16 mouse cellular contexts compared by ENCODE assay signal in the genomic region with DNA sequence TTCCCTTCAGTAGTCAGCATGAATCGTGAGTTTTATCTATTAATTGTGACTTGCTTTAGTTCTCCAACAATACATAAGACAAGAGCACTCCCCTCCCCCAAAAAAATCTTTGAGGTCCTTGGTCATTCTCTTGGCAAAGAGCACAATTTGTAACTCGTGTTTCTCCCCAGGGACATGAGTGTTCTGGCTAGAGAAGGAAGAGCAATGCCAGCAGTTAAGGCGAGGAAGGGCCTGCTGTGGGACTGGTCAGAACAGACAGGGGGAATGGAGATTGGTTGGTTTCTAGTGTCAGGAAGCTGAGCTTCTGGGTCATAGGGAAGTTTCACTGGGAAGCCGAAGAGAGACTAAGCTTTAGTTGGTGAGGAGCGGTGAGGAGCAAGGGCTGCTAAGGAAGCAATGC.
DNase-seq lines count a peak whose midpoint lies in the region; ATAC-seq and TF ChIP-seq lines count a peak whose summit lies in the region.
"Had no signal": no experiment of that assay in that cellular context is flagged by ENCODE, and none has a peak within 500 bp of the region (broad histone marks: within the 10 kb centered on the region; RNA-seq: fewer than 3 reads in every experiment).

No protein-coding gene starts in this region.

- H3K4me1 ChIP-seq in heart, embryonic 10.5 days, result 0 out of 2 replicates have a peak, but pooled peaks cover 3% of the 10 kb centered on the region
- no peaks in the 10 kb centered on the region for H3K4me1 ChIP-seq in heart, embryonic 12.5 days (replicated peaks)
- no peaks in the 10 kb centered on the region for H3K4me1 ChIP-seq in liver, postnatal 0 days (ENCODE audit: insufficient read depth)
- H3K4me1 ChIP-seq in liver, embryonic 11.5 days (replicated peaks; ENCODE audit: control insufficient read depth, insufficient read depth, low read length), result no peaks in the 10 kb centered on the region
- peaks cover 19% of the 10 kb centered on the region for H3K4me1 ChIP-seq in limb, embryonic 10.5 days
- H3K4me1 ChIP-seq: heart, embryonic 15.5 days; neural tube, embryonic 12.5 days had no signal

- ATAC-seq in heart, embryonic 12.5 days (ENCODE audit: insufficient number of reproducible peaks, low FRiP score), result no peak
- ATAC-seq in liver, postnatal 0 days, result no peak
- ATAC-seq in liver, embryonic 11.5 days (replicated peaks; ENCODE audit: low FRiP score), result no peak
- ATAC-seq: forebrain, postnatal 0 days; intestine, embryonic 16.5 days had no signal

- DNase-seq in heart, embryonic 10.5 days (ENCODE audit: low spot score), result peak; percentile 41
- DNase-seq in liver, postnatal 0 days, result peak; percentile 7
- no peak for DNase-seq in liver, embryonic 11.5 days (ENCODE audit: low spot score)
- DNase-seq in 3T3-L1 (ENCODE audit: low read depth, low spot score), result peak; percentile 83
- no peak for DNase-seq in limb, embryonic 10.5 days (ENCODE audit: low spot score)
- DNase-seq in cerebellum, adult 11-12 months, result no peak
- DNase-seq: cerebellum, postnatal 25 days; forebrain, postnatal 0 days; liver; right cerebral cortex, postnatal 14 days; thymus, postnatal 4 days had no signal

- no peak overlapping the region for H3K9ac ChIP-seq in heart, embryonic 12.5 days
- no peak overlapping the region for H3K9ac ChIP-seq in liver, postnatal 0 days (replicated peaks)
- H3K9ac ChIP-seq in liver, embryonic 11.5 days (ENCODE audit: low read depth, low read length), result no peak overlapping the region
- H3K9ac ChIP-seq: forebrain, postnatal 0 days; heart, embryonic 15.5 days; hindbrain, embryonic 14.5 days; neural tube, embryonic 12.5 days had no signal

- H3K27ac ChIP-seq in heart, embryonic 10.5 days, result peak overlapping the region; percentile 6; the same call in 1 of the 2 replicates
- no peak overlapping the region for H3K27ac ChIP-seq in heart, embryonic 12.5 days (ENCODE audit: poor library complexity, severe bottlenecking)
- H3K27ac ChIP-seq in liver, postnatal 0 days (ENCODE audit: low read depth), result no peak overlapping the region
- H3K27ac ChIP-seq in liver, embryonic 11.5 days (ENCODE audit: low read depth, low read length), result no peak overlapping the region
- H3K27ac ChIP-seq in limb, embryonic 10.5 days, result peak overlapping the region; percentile 63
- H3K27ac ChIP-seq: heart, embryonic 15.5 days; hindbrain, embryonic 14.5 days; neural tube, embryonic 12.5 days had no signal

- no peak for TF ChIP-seq EP300 in liver, postnatal 0 days (IDR thresholded peaks at IDR 0.05; ENCODE audit: low read depth)

- no peak for TF ChIP-seq CTCF in liver, postnatal 0 days (IDR thresholded peaks at IDR 0.05; ENCODE audit: low read depth)

- 67% methylated on average over 5 of the region's 5 CpGs for WGBS in heart, embryonic 10.5 days
- 70% methylated on average over 5 of the region's 5 CpGs for WGBS in heart, embryonic 12.5 days
- WGBS in liver, postnatal 0 days (ENCODE audit: insufficient replicate concordance), result 64% methylated on average over 5 of the region's 5 CpGs
- WGBS in liver, embryonic 11.5 days, result 74% methylated on average over 5 of the region's 5 CpGs
- WGBS in limb, embryonic 10.5 days, result 84% methylated on average over 5 of the region's 5 CpGs

- H3K27me3 ChIP-seq in heart, embryonic 10.5 days (ENCODE audit: insufficient read depth, poor library complexity, severe bottlenecking), result no peaks in the 10 kb centered on the region
- no peaks in the 10 kb centered on the region for H3K27me3 ChIP-seq in heart, embryonic 12.5 days (replicated peaks)
- H3K27me3 ChIP-seq in liver, postnatal 0 days (ENCODE audit: insufficient read depth, low read length), result no peaks in the 10 kb centered on the region
- no peaks in the 10 kb centered on the region for H3K27me3 ChIP-seq in liver, embryonic 11.5 days (replicated peaks; ENCODE audit: control insufficient read depth, insufficient read depth, low read length)
- no peaks in the 10 kb centered on the region for H3K27me3 ChIP-seq in limb, embryonic 10.5 days (ENCODE audit: low read depth, poor library complexity, severe bottlenecking)
- H3K27me3 ChIP-seq: heart, embryonic 15.5 days; neural tube, embryonic 12.5 days had no signal

- H3K4me3 ChIP-seq in heart, embryonic 10.5 days, result no peak overlapping the region
- no peak overlapping the region for H3K4me3 ChIP-seq in heart, embryonic 12.5 days
- no peak overlapping the region for H3K4me3 ChIP-seq in liver, postnatal 0 days (ENCODE audit: low read depth, low read length)
- H3K4me3 ChIP-seq in liver, embryonic 11.5 days (ENCODE audit: low read depth, low read length), result no peak overlapping the region
- no peak overlapping the region for H3K4me3 ChIP-seq in limb, embryonic 10.5 days
- H3K4me3 ChIP-seq: heart, embryonic 15.5 days; neural tube, embryonic 12.5 days had no signal

- H3K36me3 ChIP-seq in heart, embryonic 10.5 days, result no peaks in the 10 kb centered on the region
- no peaks in the 10 kb centered on the region for H3K36me3 ChIP-seq in heart, embryonic 12.5 days
- H3K36me3 ChIP-seq in liver, postnatal 0 days (replicated peaks; ENCODE audit: insufficient read depth, low read length), result no peaks in the 10 kb centered on the region
- H3K36me3 ChIP-seq in liver, embryonic 11.5 days (ENCODE audit: control insufficient read depth, insufficient read depth, low read length), result no peaks in the 10 kb centered on the region
- no peaks in the 10 kb centered on the region for H3K36me3 ChIP-seq in limb, embryonic 10.5 days
- H3K36me3 ChIP-seq: heart, embryonic 15.5 days; neural tube, embryonic 12.5 days had no signal

- no peak overlapping the region for H3K4me2 ChIP-seq in heart, embryonic 12.5 days
- H3K4me2 ChIP-seq in liver, postnatal 0 days (ENCODE audit: low read depth, low read length), result no peak overlapping the region
- H3K4me2 ChIP-seq in liver, embryonic 11.5 days, result no peak overlapping the region
- H3K4me2 ChIP-seq: heart, embryonic 15.5 days; hindbrain, embryonic 14.5 days; neural tube, embryonic 12.5 days had no signal

- no peaks in the 10 kb centered on the region for H3K9me3 ChIP-seq in heart, embryonic 10.5 days
- H3K9me3 ChIP-seq in heart, embryonic 12.5 days (replicated peaks), result no peaks in the 10 kb centered on the region; the same call in 1 of the 2 replicates
- no peaks in the 10 kb centered on the region for H3K9me3 ChIP-seq in liver, postnatal 0 days (ENCODE audit: low read length)
- H3K9me3 ChIP-seq in liver, embryonic 11.5 days (ENCODE audit: control insufficient read depth, low read length), result no peaks in the 10 kb centered on the region
- no peaks in the 10 kb centered on the region for H3K9me3 ChIP-seq in limb, embryonic 10.5 days (replicated peaks)
- H3K9me3 ChIP-seq: heart, embryonic 15.5 days; neural tube, embryonic 12.5 days had no signal

Comparison
In these comparisons a context has a peak if more than half of its experiments do, and no peak if none do; other contexts are left out.
1. DNase-seq: peak in heart, embryonic 10.5 days (single experiment), liver, postnatal 0 days (single experiment) and 3T3-L1 (single experiment); none in liver, embryonic 11.5 days (single experiment), limb, embryonic 10.5 days (single experiment) and cerebellum, adult 11-12 months (single experiment).
2. H3K27ac ChIP-seq: peak in heart, embryonic 10.5 days (single experiment) and limb, embryonic 10.5 days (single experiment); none in heart, embryonic 12.5 days (single experiment), liver, postnatal 0 days (single experiment) and liver, embryonic 11.5 days (single experiment).